Mouse (Mus musculus): ENCODE measurements at regions not wholly inside any gene's neighbourhood (a gene's known extent, or its start where the extent isn't known, plus 50 kb on each side); places are given as distances from the start of the nearest gene placed in this dataset.

GRCm38 (mm10) chr10:119067838-119068237, 172.0 kb downstream of the Cand1 start:
- TF ChIP-seq CTCF (IDR thresholded peaks at IDR 0.05; ENCODE audit: extremely low read depth, insufficient read length, insufficient replicate concordance, low read depth, low read length), result no peak
- TF ChIP-seq POLR2A (IDR thresholded peaks at IDR 0.05; ENCODE audit: low read depth, low read length), result no peak
